Mouse (Mus musculus): ENCODE measurements at regions not wholly inside any gene's neighbourhood (a gene's known extent, or its start where the extent isn't known, plus 50 kb on each side); places are given as distances from the start of the nearest gene placed in this dataset.

- TF ChIP-seq GATA1 (IDR thresholded peaks at IDR 0.05; ENCODE audit: low read length) = no peak
- TF ChIP-seq TAL1 (IDR thresholded peaks at IDR 0.05; ENCODE audit: low read length) = no peak
Measured at GRCm38 (mm10) chr2:117838387-117838786, 273.3 kb upstream of the Thbs1 start.

Measured in erythroblast, embryonic 14.5 days (primary cell).